Mouse (Mus musculus) kidney, adult 18-20 months (tissue): ENCODE data around the gene Igfbp5.

Experiments used
- DNase-seq: peaks from one replicate; pipeline ENCODE4 v3.0.0; 2021

Igfbp5 gene

DNA sequence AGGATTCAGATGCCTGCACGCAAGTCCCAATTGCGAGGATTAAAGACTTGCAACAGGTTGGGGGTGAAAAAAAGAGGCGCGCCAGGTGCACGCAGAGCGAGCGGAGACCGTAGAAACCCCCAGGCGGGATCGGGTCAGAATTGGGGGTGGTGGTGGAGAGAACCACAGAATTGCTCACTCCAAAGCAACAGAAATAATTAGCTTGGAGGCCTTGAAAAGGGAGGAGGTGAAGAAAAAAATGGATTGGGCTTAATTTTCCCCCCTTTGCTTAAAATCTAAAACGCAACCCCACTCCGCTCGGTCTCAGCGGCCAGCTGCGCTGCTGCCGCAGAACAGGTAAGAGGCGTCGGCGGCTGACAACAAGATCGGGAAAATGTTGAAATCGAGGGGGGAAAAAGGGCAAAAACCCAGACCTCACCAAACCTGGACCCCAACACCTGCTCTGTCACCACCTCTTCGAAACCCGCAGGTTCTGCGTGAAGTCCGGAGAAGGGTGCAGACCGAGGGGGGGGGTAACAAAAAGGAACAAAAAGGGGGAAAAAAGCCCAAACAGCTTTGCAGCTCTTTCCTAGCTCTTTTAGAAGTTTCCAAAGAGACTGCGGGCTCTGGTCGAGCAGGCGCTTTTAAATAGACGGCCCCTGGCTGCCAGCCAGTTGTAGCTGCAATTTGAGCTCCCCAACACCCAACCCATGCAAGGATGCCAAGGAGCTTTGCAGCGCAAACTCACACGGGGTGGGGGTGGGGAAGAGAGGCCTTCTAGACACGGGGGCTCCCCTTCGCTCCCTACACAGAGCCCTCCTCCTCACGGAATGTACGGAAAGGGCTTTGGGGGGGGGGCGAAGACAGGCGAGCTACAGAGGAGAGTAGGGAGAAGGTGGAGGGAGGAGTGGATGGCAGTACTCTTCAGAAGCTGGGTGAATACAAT, at the start of gene Igfbp5:
Gene Igfbp5, minus strand, starts transcription at position 598 of the 925 bp plus-strand sequence.
- DNase-seq = peak; percentile 87

DNA sequence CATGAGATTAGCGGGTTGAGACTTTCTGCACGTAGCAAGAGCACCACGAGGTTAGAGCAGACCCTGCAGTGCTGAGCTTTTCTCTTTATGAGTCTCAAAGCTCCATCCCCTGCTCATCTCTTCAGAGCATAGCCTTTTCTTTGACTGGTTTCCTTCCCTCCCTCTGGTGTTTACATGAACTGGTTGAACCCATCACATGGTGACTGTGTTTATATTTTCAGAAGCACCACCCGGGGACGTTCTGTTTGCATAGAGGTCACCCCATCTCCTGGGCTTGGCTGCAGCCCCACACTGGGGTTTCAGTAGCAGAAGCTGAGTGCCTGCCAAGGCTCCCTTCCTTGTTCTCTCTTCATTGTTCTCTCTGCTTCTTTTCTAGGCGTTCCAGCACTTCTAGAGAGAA, 40.1 kb upstream of the Igfbp5 start:
- DNase-seq = peak; percentile 35

GRCm38 (mm10) chr1:72913073-72913472, 38.4 kb upstream of the Igfbp5 start:
- DNase-seq = no peak

GRCm38 (mm10) chr1:72895821-72896220, 21.1 kb upstream of the Igfbp5 start:
- no peak for DNase-seq

GRCm38 (mm10) chr1:72887910-72888309, 13.2 kb upstream of the Igfbp5 start:
- DNase-seq = no peak

- no peak for DNase-seq
These were observed 11.1 kb upstream of the Igfbp5 start for GRCm38 (mm10) chr1:72885819-72886169.

DNA sequence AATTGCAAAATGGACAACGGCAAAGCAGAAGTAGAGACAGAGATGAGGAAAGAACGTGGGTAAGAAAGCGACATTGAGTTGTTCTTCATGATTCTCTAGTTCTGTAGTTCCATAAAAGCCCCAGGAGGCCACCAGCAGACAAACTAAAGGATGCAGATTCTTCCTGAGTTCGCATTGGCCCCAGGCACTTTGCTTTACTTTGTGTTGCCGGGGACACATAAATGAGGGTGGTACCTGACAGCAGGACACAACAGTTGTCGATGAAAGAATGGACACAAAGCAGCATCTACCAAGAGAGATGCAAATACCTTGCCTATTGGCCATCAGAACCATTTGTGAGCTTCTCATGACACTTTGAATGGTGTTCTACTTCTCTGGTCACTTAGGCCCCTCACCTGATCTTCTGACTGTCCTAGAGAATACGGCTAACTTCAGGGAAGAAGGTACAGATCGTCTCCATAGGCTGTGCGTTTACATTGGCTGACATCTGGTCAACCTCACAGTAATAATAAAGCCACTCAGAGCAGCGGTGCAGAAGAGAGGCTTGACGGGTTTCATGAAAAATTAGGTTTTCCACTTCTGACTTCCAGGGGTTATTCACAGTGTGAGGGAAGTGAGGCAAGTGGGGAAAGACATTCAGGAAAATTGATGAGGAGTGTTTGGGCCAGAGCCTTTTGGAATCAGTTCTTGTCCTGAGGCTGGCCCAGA, 10.6 kb upstream of the Igfbp5 start:
- no peak for DNase-seq

DNA sequence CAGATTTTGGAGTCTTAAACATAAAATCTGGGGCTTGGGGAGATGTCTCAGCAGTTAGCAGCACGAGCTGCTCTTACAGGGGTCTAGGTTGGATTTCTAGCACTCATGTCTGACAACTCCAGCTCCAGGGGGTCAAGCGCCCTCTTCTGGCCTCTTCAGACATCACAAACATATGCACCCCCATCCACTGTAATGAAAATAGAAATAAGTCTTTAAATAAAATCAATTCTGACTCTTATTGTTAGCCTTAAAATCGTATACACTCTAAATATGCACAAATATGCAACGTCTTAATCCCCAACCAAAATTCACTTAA, 4.6 kb upstream of the Igfbp5 start:
- no peak for DNase-seq

- DNase-seq = no peak
These were observed 4.0 kb upstream of the Igfbp5 start for GRCm38 (mm10) chr1:72878473-72879318.

GRCm38 (mm10) chr1:72877892-72878291, 3.2 kb upstream of the Igfbp5 start:
- peak; percentile 62 for DNase-seq

DNA sequence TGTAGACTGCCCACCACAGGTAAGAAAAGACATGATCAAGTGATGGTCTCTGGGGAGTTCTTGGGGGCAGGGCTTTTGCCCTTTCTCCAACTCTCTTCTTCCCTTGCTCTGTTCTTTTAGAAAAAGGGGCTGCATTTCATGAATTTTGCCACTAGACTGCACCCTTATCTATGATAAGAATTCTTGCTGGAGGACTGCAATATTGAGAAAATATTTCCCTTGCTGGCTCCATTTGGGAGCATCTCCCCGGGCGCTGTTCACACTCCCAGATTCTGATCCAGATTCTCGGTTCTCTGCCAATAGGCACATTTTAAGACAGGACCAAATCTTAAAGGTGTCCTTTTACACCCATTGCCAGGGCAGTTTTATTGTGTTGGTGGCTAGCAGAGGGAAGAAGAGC, 1.4 kb upstream of the Igfbp5 start:
- no peak for DNase-seq

GRCm38 (mm10) chr1:72875708-72876107, 1.0 kb upstream of the Igfbp5 start:
- DNase-seq = no peak

GRCm38 (mm10) chr1:72873511-72874286, 985 bp downstream of the Igfbp5 start:
- DNase-seq = peak; percentile 76

GRCm38 (mm10) chr1:72873078-72873477, 1.6 kb downstream of the Igfbp5 start:
- no peak for DNase-seq

- peak; percentile 75 for DNase-seq
These were observed 2.2 kb downstream of the Igfbp5 start for GRCm38 (mm10) chr1:72872521-72872920.

GRCm38 (mm10) chr1:72871697-72872411, 2.8 kb downstream of the Igfbp5 start:
- DNase-seq = peak; percentile 54

DNA sequence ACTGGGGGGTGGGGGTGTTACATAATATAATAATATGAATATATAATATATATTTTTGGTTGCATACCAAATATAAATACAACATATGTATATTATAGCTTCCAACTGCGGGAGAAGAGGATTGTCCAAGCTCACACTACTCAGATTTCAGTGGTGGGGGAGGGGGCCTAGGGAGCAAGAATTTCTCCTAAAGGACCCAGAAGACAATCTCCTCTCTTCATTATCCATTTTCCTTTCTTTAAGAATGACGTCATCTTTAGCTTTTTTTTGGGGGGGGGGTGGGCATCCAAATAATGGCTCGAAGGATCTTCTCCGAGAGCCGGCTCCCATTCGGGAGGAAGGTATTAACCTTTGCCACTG, 3.4 kb downstream of the Igfbp5 start:
- no peak for DNase-seq

GRCm38 (mm10) chr1:72870615-72871336, 3.9 kb downstream of the Igfbp5 start:
- peak; percentile 87 for DNase-seq

- peak; percentile 89 for DNase-seq
These were observed 4.7 kb downstream of the Igfbp5 start for GRCm38 (mm10) chr1:72869681-72870614.

DNA sequence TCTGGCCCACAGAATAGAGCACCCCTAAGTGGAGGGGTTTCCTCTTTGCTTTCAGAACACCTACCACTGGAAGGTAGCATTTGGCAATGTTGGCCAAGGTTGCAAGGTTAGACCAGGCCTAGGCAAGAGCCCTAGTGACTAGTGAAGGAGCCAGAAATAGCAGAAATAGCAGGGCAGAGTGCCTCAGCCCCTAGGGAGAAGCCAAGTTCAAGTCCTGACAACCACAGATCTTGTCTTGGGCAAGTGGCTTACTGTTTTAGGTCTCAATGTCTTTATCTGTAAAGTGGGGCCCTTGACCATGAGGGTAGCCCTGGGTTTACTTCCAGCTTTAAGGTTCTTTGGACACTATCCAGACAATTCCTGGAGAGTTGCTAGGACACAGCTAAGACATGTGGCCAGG, 5.4 kb downstream of the Igfbp5 start:
- no peak for DNase-seq
